Mouse (Mus musculus) olfactory bulb, adult 2 months (tissue): ENCODE data around the gene Samd4b.

Experiments
- CTCF ChIP-seq: fragments of 200-500 bp; IDR thresholded peaks from 2 replicates; pipeline ENCODE4 v1.5.1; 2012; ENCODE audit warnings: low read depth, mild to moderate bottlenecking, low read length, moderate library complexity; ENCODE audit not compliant: insufficient read depth
- POLR2A ChIP-seq: fragments of 200-500 bp; IDR thresholded peaks from 2 replicates; pipeline ENCODE4 v1.6.1; 2012; ENCODE audit warnings: mild to moderate bottlenecking, low read depth, low read length, moderate library complexity; ENCODE audit not compliant: insufficient read depth

GRCm38 (mm10) chr7:28380237-28381016 lies 217.5 kb downstream of the Samd4b start, which contains the start of gene Zfp36:
- TF ChIP-seq CTCF: no peak
- no peak for TF ChIP-seq POLR2A
